Mouse (Mus musculus) cerebellum, postnatal 4 days (tissue): Measurements from ENCODE around the gene E030030I06Rik.
"Not testable (repeated sequence)": the region's sequence is repeated elsewhere in the genome, so short reads cannot be mapped to it uniquely, and the experiment has no call there.

Experiments
- DNase-seq, 2 experiments: peaks; one replicate each; pipeline ENCODE4 v3.0.0; 2022; ENCODE audit warnings: low spot score in 2 of 2, mixed read lengths in 1 of 2

Gene E030030I06Rik

DNA sequence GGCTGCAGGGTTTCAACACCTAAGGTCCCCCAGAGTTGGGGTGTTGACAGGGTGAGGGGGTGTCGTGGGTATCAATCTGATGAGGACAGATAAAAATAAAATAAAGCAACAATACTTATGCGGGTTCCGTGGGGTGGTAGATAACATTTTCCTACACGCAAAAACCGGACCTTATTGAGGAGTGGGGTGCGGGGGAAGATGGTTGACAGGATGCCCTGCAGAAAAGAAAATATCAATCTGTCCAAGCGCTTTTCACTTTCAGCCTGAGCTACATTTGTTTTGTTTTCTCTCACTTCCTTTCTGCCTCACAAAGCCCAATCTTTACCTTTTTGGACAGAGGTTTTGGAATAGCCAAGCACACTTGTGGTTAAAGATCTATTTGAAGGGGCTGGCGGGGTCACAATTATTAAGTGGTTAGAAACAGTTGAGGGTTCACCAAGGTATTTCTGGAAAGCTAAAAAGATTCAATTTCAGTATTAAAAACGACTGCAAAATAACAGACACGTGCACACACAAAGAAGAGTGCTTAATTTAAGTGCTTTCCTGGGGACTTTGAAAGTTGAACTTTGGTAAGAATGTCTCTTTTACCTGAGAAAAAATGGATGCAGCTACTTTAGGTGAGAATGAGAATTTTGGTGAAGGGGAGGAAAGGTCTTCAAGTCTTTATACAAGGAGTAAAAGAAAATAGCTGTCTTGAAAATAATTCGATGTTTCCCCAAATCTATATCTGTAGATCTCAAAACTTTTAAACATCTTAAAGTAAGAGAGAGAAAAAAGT lies 3.0 kb upstream of the E030030I06Rik start:
- not testable (repeated sequence) for DNase-seq

DNA sequence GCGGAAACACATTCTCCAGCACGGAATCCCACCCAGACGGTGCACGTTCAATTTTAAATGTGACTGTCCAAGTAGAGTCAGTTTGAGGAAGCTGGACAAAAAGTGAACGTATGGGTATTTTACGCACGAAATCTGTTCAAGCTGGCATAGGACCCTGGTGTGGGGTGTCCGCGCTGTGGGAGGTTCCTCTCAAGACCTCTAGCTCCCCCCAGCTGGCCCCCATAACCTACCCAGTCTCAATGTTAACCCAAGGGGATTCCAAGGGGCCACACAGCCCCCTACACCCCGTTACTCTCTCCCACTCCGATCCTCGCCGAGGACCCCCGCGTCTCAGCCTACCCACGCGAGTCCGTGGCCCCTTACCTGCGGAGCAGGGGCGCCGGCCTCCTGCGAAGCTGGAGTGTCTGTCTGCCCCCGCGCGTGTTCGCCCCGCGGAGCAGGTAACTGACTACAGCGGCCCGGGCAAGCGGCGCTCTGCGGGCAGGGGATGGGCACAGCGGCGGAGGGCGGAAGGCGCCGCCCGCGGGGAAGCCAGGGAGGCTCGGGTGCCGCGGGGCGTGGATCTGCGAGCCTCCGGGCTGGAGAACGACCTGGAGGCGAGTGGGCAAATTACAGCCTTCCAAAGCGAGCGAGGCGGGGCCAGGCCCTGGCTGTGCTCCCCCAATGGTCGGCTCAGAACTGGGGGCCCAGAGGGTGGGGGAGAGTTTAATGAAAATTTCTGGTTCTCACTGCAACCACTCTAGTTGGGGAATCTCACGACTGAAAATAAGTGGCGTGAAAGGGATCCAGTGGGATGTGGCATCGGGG lies 2.2 kb upstream of the E030030I06Rik start:
- peak in 1 of 2 experiments; percentile 7 for DNase-seq

DNA sequence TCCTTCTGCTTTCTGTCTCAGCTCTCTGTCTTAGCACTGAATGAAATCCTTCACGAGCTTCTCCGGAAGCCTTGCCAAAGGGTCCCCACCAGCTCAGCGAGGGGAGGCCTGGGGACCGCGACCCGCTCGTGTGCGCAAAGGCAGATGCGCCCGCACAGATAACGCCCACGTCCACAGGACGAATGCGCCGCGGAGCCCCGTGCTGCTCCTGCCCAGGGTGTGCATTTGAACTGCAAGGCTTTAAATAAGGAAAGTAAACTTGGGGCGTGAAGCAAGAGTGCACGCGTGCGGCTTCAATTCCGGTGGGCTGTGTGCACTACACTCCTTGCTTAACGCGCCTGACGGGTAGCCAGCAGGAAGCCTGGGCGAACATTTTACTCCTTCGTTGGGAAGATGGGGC lies 1.5 kb upstream of the E030030I06Rik start:
- DNase-seq: no peak

DNA sequence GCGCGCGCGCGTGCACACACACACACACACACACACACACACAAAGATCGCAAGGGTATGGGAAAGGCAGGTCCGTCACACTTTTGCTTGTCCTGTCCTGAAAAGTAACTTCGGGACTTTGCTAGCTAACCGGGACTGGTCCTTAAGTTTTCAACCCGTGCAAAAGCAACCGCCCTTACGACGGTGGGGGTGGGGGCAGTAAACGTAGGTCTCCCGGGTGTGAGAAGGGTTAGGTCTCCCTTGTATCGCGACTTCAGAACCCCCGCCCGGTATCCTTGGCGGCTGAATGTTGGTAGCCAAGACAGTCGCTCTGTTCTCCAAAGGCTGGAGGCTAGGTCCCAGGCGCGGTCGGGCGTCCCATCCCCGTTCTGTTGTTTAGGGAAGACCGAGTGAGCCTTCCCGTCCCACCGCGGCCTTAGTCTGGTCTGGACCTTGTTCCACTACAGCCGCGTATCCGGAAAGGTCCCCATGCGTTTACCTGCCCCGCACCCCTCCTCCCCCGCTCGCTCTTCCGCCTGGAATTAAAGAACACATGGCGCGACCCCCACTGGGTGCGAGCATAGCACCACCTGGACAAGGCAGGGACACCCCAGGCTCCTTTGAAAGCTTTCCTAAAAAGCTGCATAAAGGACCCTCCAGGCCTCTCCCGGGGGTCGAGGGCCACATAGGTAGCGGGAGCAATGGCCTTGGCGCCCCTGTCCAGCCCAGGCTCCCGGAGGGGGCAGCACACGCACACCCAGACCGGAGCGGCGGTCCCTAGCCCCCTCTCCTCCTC lies 808 bp upstream of the E030030I06Rik start:
- peak in 1 of 2 experiments; percentile 10 for DNase-seq

DNA sequence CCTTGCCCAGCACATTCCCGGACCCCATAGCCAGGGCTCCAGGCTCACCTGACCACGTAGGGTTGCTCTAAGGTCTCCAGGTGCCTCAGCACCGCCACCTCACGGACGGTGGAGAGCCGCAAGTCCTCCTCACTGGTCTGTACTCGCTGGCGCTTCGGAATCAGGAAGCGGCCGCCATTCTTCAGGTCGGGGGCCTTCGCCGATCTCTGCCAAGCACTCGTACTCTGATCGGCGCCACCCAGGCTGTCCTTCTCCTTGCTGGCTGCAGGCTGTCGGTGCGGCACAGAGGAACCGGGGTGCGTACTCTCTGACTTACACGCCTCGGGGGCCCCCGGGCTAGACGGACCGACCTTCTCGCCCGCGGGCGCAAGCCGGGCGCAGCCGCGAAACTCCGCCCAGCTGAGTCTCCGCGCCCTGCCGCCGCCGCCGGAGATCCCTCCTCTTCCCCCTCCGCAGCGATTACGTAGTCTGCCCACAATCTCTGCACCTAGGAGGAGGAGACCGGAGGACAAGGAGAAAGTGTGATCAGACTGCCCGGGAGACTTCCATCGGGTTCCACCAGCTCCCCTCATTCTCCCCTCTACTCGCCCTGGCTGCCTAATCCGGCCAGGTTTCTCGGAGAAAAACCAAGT lies 513 bp downstream of the E030030I06Rik start:
- DNase-seq: peak in 1 of 2 experiments; percentile 42

DNA sequence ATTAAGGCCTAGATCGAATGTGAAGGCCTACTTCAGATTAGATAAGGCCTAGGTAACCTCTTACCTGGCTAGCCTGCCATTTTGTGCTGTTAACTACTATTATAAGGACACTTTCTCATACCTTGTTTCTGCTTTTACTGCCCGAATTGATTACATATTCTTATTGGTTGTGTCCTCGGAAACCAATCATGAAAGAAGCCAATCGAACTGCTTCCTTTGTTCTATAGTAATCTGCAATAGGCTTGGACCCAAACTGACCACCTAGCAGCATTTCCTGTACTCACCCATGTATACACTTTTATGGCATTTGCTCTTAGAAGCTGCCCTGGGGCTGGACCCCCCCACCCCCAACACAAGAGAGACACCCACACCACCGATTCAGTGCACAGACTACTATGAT lies 6.1 kb downstream of the E030030I06Rik start:
- no peak for DNase-seq

DNA sequence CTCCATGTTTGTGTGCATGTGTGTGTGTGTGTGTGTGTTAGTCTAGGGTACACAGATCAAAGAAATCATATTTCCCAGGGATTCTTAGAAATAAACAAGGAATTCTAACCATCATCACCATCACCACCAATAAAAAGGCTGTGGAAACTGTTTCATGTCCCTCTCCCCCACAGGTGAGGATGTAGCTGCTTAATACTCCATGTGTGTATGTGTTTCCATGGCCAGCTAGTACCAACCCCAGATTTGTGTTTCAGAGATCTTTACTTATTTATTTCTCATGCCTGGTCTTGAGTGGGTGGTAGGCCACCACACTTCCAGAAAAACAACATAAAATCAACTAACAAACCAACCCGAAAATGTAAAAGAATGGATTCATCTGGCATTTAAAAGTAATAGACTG lies 6.9 kb downstream of the E030030I06Rik start:
- DNase-seq: peak in 1 of 2 experiments; percentile 35

DNA sequence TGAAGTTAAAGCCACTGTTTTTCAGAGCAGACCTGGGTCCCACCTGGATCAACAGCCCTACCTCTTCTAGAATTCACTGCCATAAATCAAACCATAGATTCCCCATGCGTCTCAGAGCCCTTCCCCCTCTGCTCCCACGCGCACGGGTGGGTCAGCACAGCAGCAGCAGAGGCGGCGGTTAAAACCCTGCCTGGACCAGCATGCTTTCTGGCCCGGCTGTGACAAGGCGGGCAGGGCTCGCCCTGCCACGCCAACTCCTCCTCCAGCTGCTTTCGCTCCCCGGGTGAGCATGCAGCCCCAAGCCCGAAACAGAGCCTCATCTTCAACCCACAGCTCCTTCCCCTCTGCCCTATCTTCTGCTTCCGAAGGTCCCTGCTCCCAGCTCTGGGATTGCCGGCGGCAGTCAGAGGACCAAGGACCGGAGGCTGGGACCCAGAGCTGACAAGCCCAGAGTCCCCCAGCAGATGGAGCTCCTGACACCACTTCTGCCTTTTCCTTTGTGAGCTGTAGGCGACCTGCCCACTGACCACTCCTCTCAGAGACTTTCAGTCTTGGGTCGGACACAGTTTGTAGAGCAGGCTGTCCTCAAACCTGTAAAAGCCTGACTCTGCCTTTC lies 8.3 kb downstream of the E030030I06Rik start:
- DNase-seq: peak in 1 of 2 experiments; percentile 83

DNA sequence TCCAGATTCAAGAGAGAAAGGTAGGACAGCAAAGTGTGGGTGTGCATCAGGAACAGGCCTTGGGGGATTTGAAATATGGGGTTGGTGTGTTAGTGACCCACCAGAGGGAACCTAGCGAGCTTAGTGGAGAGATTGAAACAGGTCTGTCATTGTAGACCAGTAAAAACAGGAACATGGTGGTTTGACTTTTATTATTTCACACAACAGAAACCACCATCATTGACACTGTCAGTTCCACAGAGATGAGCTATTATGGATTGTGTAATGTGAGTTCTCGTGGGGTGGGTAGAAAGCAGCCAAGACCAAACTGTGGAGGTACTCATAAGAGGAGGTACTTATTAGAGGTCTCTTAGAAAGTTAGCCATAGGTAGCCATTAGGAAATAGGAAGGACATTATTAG lies 74.5 kb downstream of the E030030I06Rik start:
- no peak for DNase-seq

DNA sequence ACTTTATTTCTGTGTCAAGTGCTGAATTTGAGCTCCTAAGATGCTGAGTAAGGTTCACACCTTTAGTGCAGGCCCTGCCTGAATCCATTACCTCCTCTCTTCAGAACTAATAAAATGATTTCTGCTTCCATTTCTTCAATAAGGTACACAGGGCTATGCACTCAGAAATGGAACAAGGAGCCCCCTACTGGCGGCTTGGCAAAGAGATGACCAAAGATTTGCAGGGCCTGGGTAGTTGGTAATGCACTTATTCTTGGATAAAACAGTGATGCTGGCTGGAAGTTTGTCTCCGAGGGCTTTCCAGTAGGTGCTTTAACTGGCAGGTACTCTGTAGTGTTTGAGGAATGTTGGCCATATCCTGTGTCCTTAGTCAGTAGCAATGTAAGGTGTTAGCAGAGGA lies 76.3 kb downstream of the E030030I06Rik start:
- no peak for DNase-seq

DNA sequence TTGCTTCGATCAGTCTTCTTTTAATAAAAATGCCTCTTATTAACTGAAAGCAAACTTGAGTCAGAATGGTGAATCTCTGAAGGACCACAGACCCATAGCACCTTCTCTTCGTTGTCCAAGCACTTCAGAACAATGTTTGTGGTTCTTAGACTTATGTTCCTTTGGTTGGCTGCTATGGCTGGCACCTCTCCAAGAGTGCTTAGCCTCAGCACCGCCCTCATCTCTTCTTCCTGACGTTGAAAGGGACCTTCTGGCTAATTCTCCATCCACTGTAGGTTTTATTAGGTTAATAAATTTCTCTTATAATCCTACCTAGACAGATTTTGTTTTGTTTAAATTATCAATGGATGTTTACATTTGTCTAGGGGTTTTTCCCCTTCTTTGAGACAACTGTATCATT lies 78.5 kb downstream of the E030030I06Rik start:
- no peak for DNase-seq

DNA sequence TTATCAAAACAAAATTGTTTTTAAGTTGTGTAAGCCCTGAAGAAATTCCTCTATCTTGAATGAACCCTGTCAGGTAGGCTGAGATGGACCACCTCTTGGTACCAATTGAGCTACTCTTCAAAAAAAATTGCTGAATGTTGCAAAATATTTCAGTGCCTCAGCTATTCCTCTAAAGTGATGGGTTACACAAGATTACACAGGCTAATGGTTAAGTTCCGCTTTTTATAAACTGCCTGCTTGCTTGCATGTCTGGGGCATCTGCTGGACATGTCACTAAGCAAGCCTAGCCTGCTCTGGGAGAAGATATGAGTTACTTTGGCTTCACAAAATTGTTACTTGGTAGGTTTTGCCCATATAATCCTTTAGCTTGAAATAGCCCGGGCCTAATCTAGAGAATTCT lies 78.9 kb downstream of the E030030I06Rik start:
- no peak for DNase-seq

DNA sequence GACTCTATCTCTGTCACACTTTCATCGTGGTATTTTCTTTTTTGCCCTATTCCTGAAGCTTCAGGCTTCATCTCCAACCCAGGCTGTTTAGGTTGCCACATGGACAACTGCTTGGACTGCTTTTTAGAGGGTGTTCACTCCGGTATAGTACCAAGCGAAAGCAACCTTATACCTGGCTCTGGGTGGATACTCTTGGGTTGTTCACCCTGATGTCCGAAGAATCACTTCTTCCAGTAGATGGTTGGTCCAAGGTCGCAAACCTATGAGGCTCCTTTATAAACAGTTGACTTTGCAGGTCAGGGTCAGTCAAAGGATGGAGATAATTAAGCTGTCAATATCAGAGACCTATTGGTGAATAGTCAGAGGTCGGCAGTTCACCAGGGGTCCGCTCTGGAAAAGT lies 81.1 kb downstream of the E030030I06Rik start, which contains the start of gene 4930444G20Rik:
TSS of gene 4930444G20Rik (minus strand) at position 101 of the 400 bp plus-strand sequence.
- DNase-seq: not testable (repeated sequence)
